Mouse (Mus musculus): Measurements from ENCODE around the gene Phf12.

Gene Phf12

DNA sequence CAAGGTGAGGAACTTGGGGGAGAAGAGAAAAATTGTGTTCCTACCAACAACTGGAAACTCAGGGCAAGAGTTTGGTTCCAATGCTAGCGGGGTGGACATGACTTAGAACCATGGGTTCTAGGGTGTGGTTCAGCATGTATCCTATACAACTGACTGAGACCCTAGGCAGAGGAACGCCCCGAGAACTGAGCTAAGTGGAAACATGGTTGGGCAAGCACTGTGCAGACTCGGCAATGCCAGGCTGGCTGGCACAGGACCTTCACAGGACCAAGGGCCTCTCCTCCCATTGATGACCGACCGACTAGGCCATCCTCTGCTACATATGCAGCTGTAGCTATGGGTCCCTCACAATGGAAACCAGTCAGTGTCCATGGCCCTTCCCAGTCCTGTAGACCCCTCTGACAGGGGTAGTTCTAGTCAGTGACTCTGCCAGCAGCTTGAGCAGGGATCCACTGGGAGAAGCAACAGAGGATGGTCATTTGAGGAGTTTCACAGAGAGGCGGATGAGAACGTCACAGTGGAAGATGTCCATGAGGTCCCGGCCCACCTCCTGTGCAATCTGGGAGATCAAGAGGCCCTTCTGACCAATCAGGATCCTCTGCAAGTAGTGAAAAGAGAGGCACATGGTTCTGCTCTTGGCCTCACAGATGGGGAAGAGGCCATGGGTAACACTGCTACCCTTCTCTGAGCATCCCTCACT is 91.2 kb downstream of the Phf12 start:
- no peak for DNase-seq (ENCODE audit: low spot score)

DNA sequence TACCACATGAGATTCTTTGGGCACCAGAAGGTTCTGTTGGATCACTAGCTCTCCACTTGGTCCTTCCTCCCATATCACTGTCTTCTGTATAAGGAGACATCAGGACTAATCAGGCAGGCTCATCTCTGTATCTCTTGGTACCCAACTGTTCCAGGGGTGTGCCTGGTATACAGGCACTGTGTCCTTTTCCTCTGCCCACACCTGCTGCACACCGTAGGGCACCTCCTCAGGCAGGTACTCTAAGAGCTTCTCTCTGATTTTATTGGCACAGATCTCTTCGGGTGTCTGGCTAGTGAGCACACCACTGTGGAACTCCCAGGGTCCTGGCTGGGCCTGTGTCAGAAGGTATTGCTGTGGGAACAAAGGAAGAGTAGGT is 91.7 kb downstream of the Phf12 start:
- DNase-seq (ENCODE audit: low spot score): no peak

DNA sequence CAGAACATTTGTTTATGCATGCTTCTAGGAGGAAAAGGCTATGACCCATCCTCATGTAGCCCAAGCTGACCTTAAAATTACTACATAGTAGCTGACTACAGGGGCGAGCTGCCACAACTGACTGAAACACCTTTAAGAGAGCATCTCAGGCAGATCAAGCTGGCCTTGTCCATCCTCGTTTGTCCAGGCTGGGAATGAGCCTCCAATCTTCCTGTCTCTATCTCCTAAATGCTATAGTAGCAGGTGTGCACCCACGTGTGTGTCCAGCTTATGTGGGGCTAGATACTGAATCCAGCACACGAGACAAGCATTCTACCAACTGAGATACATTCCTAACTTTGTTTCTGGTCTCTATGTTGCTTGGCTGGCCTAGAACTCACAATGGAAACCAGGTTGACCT is 92.1 kb downstream of the Phf12 start:
- no peak for DNase-seq (ENCODE audit: low spot score)
